Mouse (Mus musculus) fat pad, adult 2 months (tissue): Measurements from ENCODE around the gene Flt1.
A peak's percentile ranks its signal among the peaks of the same experiment; 100 is the strongest.

ENCODE experiments used
- DNase-seq: peaks from one replicate; pipeline ENCODE4 v3.0.0-alpha.2; 2011; ENCODE audit warnings: low read depth, low spot score; ENCODE audit errors: extremely low read depth

Gene Flt1

GRCm38 (mm10) chr5:147557641-147558040 lies 168.2 kb downstream of the Flt1 start:
- DNase-seq: peak; percentile 64

DNA sequence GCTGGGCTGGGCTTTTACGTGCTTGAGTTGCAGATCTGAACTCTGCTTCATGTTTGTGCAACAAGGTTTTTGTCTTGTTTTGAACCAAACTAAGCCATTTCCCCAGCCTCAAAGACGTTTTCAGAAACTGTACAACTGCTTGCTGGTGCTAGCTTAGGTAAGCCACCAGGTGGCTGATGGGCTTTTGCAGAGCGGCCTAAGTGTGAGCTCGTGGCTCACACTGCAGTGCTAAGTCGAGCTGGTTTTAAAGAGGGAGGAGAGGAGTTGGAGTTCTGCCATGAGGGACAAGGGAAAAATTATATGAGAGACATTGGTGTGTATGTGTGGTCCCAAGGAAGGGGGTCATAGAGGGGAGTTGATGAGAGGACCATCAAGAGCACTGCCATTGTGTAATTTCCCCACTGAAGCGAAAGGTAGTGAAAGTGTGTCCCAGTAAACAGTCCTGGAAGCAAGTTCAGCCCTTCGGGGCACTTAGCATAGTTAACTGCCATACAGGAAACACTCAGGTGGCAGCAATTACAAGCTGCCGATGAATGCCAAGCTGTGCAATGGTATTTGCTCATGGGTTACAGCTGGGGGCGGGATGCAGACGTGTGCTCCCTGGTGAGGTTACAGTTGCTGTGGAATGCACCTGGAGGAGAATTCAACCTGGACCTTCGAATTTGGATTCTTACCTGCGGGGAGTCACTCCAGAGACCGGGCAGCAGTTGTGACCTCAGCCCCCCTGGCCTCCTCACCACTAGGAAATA lies 173.8 kb downstream of the Flt1 start:
- peak; percentile 39 for DNase-seq

- no peak for DNase-seq
Measured at GRCm38 (mm10) chr5:147549016-147549755, 176.6 kb downstream of the Flt1 start.

GRCm38 (mm10) chr5:147545731-147546241 lies 180.0 kb downstream of the Flt1 start:
- no peak for DNase-seq

- no peak for DNase-seq
Measured at GRCm38 (mm10) chr5:147542291-147542690, 183.5 kb downstream of the Flt1 start.

GRCm38 (mm10) chr5:147539815-147540214 lies 186.0 kb downstream of the Flt1 start:
- DNase-seq: no peak

- no peak for DNase-seq
Measured at GRCm38 (mm10) chr5:147539409-147539808, 186.4 kb downstream of the Flt1 start.

DNA sequence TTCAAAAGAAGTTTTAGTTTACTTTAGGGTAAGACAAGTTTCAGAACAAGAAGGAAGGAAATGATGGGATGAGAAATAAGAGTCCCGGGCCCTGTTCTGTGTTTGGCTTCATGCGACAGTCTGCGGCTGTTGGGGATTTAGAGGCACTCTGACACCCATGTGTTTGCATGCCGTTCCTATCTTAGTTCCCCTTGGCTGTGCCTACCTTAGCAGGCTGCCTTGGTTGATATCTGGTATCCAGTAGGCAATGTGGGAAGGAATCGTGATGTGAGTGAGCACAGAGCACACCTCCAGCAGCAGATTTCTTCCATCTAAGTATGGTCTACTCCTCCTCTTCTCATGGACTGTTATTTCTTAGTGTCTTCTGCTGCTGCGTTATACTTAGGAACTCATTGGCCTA lies 193.8 kb downstream of the Flt1 start:
- no peak for DNase-seq

- no peak for DNase-seq
Measured at GRCm38 (mm10) chr5:147527788-147528187, 198.0 kb downstream of the Flt1 start.

DNA sequence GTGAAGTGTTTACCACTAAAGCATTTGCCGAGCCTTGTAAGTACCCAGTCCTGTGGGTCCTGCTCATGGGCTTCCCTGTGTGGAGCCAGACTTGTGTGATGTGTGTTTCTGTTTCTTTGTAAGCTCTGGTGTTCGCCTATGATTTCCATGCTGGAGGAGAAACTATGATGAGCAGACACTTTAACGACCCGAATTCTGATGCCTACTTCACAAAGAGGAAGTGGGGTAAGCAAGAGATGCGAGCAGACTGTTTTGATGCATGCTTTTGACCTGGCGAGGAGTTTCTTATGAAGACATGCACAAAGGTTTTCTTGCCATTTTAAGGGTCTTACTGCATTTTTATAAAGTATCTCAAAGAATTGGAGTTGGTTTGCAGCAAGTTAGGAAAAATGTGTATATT lies 198.8 kb downstream of the Flt1 start:
- no peak for DNase-seq
